Mouse (Mus musculus) layer of hippocampus, adult 9-11 months (tissue): ENCODE results near the gene Tmem114.

Source experiments
- DNase-seq: peaks from one replicate; pipeline ENCODE4 v3.0.0; 2022

Gene Tmem114

DNA sequence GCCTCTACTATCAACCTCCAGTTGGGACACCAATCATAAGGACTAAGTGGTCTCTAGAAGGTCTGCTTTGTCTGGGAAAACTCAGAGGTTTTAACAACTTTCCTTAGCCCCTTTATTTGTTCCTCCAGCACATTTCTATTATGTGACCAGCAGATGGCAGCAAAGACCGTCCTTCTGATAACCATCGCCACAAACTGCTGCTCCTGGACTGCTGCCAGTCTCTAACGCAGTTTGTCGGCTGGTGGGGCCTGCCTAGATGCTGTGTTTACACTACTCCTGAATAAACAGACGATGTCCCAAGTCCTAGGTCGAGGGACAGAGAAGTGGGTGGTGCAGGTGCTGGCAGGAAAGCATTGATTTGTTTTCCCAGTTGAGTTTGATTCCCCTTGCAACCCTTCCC lies 18.2 kb downstream of the Tmem114 start:
- peak; percentile 36 for DNase-seq

DNA sequence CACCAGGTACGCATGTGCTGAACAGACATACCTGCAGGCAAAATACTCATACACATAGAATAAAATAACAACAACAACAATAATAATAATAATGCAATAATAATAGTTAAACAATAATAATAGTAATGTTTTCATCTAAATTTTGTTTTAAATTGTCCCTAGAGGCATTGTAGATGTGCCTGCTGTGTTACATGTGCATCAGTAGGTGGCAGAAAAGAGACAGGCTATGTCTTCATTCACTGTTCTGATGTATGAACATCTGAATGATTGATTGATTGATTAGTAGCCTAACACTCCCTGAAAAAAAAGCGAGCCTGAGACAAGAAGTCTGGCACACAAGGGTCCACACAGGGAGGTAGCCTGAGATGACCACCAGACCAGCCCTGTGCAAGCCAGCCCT lies 22.3 kb downstream of the Tmem114 start:
- DNase-seq = no peak

- DNase-seq = no peak
Observed at GRCm38 (mm10) chr16:8401171-8401955, 23.6 kb downstream of the Tmem114 start.

- DNase-seq = no peak
Observed at GRCm38 (mm10) chr16:8399868-8400267, 25.1 kb downstream of the Tmem114 start.

DNA sequence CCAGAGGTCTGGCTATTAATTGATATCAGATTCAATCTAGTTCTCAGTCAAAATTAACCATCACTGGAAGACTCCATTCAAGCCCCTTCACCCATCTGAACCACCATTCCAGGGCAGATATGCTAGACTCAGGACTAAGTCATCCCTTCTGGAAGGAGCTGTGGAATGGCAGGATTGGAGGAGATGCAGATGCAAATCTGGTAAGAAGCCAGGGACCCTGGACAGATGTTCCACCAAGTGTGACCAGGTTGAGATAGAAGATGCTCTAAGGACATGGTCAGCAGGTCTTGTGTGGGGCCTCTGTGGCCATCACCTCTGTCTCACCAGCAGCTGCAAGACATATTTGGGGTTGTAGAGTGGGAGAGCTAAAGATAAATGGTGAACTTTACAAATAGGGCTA lies 30.0 kb downstream of the Tmem114 start:
- no peak for DNase-seq

DNA sequence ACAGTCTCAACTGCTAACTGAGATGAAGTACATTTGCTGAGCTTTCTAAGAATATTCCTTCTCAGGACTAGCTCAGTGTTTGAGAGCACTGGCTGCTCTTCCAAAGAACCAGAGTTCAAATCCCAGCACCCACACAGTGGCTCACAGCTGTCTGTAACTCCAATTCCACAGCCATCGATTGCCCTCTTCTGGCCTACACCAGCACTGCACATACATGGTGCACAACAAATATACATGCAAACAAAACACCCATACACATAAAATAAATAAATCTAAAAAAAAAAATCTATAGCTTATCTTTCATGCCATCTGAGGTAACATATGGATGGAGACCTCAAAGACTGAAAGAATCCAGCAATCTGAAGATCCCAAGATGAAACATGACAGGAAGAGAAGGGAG lies 36.4 kb downstream of the Tmem114 start:
- DNase-seq = no peak

DNA sequence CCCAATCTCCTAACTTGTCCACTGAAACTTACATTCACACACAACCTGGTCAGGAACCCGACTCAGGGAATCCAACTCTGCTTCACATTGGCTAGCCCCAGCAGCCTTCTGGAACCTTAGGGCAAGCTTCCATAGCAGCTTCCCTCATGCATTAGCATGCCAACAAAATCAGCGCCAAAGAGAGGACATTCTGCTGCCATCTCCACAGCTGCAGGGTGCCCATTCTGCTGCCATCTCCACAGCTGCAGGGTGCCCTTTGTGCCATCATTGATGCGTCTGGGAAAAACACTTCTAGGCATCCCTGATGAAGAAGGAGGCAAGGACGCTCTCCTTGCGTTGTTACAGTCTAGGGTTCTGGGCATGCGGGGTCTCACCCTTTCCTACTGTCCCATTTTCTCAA lies 38.5 kb downstream of the Tmem114 start:
- no peak for DNase-seq

DNA sequence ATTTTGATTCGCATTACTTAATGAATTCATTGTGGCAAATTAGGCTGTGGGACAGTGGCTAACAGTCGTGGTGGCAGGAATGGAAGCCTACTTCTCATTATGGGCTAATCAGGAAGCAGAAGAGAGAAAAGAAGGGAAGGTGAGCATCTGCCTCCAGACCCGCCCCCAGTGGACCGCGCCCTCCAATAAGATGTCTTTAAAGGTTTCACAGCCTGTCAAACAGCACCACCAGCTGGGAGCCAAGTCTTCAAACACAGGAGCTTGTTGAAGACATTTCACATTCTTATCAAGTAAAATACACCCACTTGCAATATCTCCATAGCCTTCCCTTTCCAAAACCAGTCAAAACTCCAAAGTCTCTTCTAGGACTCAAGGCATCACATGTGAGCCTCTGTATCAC lies 39.3 kb downstream of the Tmem114 start:
- no peak for DNase-seq

DNA sequence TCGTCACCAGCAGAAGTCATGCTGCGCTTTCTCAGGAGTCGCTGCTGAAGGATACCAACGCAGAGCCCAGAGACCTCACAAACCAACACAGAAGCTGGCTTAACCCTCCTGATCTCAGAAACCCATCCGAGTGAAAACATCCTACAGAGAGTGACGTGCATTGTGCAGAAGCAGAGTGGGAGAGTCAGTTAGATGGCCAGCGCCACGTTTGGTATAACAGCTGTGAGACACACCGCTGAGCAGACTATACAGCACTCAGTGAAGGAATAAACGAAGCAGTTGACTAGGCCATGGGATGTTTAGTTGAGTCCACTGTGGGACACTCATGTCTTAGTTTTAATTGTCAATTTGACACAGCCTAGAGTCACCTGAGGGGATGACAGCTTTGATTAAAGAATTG lies 40.2 kb downstream of the Tmem114 start:
- DNase-seq = no peak

- DNase-seq = no peak
Observed at GRCm38 (mm10) chr16:8383396-8383795, 41.5 kb downstream of the Tmem114 start.

GRCm38 (mm10) chr16:8363066-8363465 lies 61.9 kb downstream of the Tmem114 start:
- no peak for DNase-seq
